Mouse (Mus musculus) heart, postnatal 25 days (tissue): ENCODE results near the gene Olfr1153. TPM values are rescaled to one million over a fixed set of nuclear protein-coding genes. Genes with fewer than 3 reads are reported as not detected.

Source experiments
- DNase-seq: peaks from one replicate; pipeline ENCODE4 v3.0.0; 2022; ENCODE audit warnings: low spot score
- intact Hi-C: fragments of 180-260 bp; cut with DNase I; formaldehyde crosslinking; loops from one replicate; pipeline ENCODE4 v1.15.1; 2025
- total RNA-seq, 2 experiments: library from RNA; stranded (reverse); gene quantifications; 2 replicates each; pipeline ENCODE4 v1.2.3; 2021

Olfr1153 gene
- total RNA-seq: not detected

DNA sequence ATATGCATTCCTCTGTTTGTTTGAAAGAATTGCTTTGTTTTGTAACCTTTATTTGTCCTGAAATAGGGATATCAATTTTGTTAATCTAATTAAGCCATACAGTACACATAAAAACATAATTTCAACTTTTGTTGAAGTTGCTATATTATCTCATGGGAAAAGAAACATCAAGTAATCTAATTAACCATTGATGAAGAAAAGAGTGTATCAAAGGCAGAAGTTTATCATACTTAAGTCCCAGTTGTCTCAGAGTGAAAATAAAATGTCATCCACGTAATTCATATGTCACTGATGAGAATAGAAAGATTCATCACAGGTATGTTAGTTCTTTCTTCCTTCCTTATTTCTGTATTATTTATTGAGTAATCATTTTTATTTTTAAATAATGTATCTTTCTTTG is at the start of gene Olfr1153:
TSS of gene Olfr1153 (plus strand) at position 301 of the 400 bp plus-strand sequence.
- no peak for DNase-seq
- intact Hi-C loops: no loop called here

DNA sequence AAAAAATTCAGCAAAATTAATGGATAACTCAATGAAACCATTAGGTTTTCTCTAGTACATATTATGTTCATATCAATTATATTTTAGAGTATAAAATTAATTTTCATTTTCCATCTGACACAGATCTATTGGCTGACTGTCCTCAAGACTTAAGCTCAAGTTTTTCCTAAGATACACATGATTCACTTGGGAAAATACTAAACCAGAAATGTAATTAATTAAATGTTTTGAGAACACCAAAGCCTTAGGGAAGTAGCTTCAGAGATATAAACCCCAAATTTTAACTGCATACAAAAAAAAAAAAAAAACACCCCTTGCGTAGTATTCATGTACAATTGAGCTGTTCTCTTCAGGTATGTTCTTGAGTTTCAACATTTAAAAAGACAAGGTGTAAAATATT is 39.2 kb upstream of the Olfr1153 start, which contains the start of gene Olfr1151:
TSS of gene Olfr1151 (plus strand) at position 301 of the 400 bp plus-strand sequence.
- intact Hi-C loops: no loop called here
- no peak for DNase-seq

DNA sequence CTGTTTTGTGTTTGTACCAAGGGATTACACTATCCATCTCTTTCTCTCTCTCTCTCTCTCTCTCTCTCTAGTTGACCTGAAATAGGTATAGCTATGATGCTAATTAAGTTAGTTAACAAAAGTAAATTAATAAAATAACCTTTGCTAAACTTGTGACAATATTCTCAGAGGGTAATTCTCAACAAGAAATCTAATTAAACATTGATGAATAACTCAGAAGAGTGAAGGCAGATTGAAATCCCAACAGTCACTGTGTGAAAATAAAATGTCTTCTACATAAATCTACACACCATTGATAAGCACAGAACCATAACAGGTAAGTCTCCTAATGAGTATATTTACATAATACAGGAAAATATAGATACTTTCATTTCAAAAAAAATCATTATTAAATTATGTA is 28.6 kb upstream of the Olfr1153 start, which contains the start of gene Olfr1152:
TSS of gene Olfr1152 (plus strand) at position 301 of the 400 bp plus-strand sequence.
- no peak for DNase-seq
- intact Hi-C loops: no loop called here

DNA sequence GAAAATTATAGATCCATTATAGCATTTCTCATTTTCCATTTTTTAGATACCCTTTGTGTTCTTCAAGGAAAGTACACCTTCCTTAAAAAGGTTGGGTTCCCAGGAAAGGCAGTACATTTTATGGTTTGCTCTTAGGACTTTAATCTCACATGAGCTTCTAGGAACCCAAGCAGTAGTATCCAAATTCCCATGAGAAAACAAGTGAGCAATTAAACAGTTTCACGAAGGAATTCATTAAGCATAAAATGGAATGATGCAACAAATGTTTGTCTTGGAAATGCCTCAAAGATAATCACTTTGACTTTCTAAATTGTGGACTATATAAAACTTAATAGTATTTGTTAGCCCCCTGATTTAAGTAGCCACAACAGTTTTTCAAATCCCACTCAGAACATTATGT is 10.3 kb downstream of the Olfr1153 start, which contains the start of gene Olfr1154:
TSS of gene Olfr1154 (minus strand) at position 101 of the 400 bp plus-strand sequence.
- DNase-seq: no peak
- intact Hi-C loops: no loop called here

DNA sequence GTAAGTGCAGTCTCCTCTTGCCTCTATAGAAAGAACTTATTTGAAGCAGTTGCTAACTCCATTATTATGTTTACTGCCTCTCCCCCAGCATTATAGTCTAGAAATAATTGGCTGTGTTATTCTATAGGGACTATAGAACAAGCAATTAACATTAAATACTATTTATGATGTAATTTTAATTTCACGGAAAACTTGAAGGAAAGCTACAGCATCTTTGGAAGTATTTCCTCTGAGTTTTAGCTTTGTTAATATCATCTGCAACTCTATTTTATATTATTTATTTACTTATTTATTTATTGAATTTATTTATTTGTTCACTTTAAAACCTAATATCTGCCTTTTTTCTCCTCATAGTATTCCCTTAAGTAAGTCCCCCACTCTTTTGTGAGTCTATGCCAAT is 50.3 kb downstream of the Olfr1153 start, which contains the start of gene Olfr1155:
TSS of gene Olfr1155 (minus strand) at position 101 of the 400 bp plus-strand sequence.
- intact Hi-C loops: no loop called here
- DNase-seq: no peak

Other genes starting within 250 kb of the Olfr1153 start
- gene Olfr1133, start 247.6 kb upstream of the Olfr1153 start, total RNA-seq: not detected
- gene Olfr1134, start 236.5 kb upstream of the Olfr1153 start, total RNA-seq: not detected
- not detected for gene Olfr1135, start 221.3 kb upstream of the Olfr1153 start, total RNA-seq
- not detected for gene Olfr1136, start 201.0 kb upstream of the Olfr1153 start, total RNA-seq
- gene Olfr1137, start 181.8 kb upstream of the Olfr1153 start, total RNA-seq: not detected
- gene Olfr1138, start 155.0 kb upstream of the Olfr1153 start, total RNA-seq: not detected
- not detected for gene Olfr1140, start 151.2 kb upstream of the Olfr1153 start, total RNA-seq
- gene Olfr1141, start 141.0 kb upstream of the Olfr1153 start, total RNA-seq: not detected
- not detected for gene Olfr152, start 115.5 kb upstream of the Olfr1153 start, total RNA-seq
- gene Olfr1143, start 94.4 kb upstream of the Olfr1153 start, total RNA-seq: not detected
- gene Olfr1145, start 85.1 kb upstream of the Olfr1153 start, total RNA-seq: not detected
- not detected for gene Olfr1148, start 64.4 kb upstream of the Olfr1153 start, total RNA-seq
- not detected for gene Olfr1150-ps1, start 51.0 kb upstream of the Olfr1153 start, total RNA-seq
- gene Olfr1151, start 39.1 kb upstream of the Olfr1153 start, total RNA-seq: not detected
- not detected for gene Olfr1152, start 28.5 kb upstream of the Olfr1153 start, total RNA-seq
- not detected for gene Olfr1154, start 10.2 kb downstream of the Olfr1153 start, total RNA-seq
- gene Olfr1155, start 50.2 kb downstream of the Olfr1153 start, total RNA-seq: not detected
- gene Olfr1156, start 58.1 kb downstream of the Olfr1153 start, total RNA-seq: not detected
- gene Olfr1157, start 73.3 kb downstream of the Olfr1153 start, total RNA-seq: not detected
- not detected for gene Olfr74, start 79.7 kb downstream of the Olfr1153 start, total RNA-seq
- not detected for gene Olfr1158, start 95.2 kb downstream of the Olfr1153 start, total RNA-seq
- gene Olfr1160, start 113.3 kb downstream of the Olfr1153 start, total RNA-seq: not detected
- not detected for gene Olfr1161, start 127.8 kb downstream of the Olfr1153 start, total RNA-seq
- gene Olfr73, start 142.7 kb downstream of the Olfr1153 start, total RNA-seq: not detected
- not detected for gene Olfr1162, start 156.2 kb downstream of the Olfr1153 start, total RNA-seq
- not detected for gene Olfr1163, start 176.9 kb downstream of the Olfr1153 start, total RNA-seq
- not detected for gene Olfr1164, start 199.0 kb downstream of the Olfr1153 start, total RNA-seq
- not detected for gene Olfr1166, start 233.3 kb downstream of the Olfr1153 start, total RNA-seq